Mouse (Mus musculus) liver, adult 2 months (tissue): ENCODE results near the gene Jph2. TPM values are rescaled to one million over a fixed set of nuclear protein-coding genes. Genes with fewer than 3 reads are reported as not detected.

Source experiments
- DNase-seq: peaks from one replicate; pipeline ENCODE4 v3.0.0-alpha.2; 2011; ENCODE audit warnings: low read depth, low spot score; ENCODE audit errors: extremely low read depth
- H3K27ac ChIP-seq: fragments of 200-500 bp; replicated peaks from 2 replicates; pipeline ENCODE4 v1.5.1; 2012; ENCODE audit warnings: low read depth, mild to moderate bottlenecking, control low read depth, inconsistent platforms, low read length; ENCODE audit not compliant: insufficient read depth
- H3K27me3 ChIP-seq: fragments of 200-500 bp; 2 replicates; pipeline ENCODE4 v1.6.1; 2012; ENCODE audit warnings: mild to moderate bottlenecking, moderate library complexity, low read length, inconsistent platforms; ENCODE audit not compliant: control insufficient read depth, insufficient read depth
- H3K36me3 ChIP-seq: fragments of 200-500 bp; 2 replicates; pipeline ENCODE4 v1.6.1; 2012; ENCODE audit warnings: low read length, inconsistent platforms; ENCODE audit not compliant: control insufficient read depth, insufficient read depth
- H3K4me1 ChIP-seq: fragments of 200-500 bp; 2 replicates; pipeline ENCODE4 v1.6.1; 2011; ENCODE audit warnings: low read length; ENCODE audit not compliant: control insufficient read depth, insufficient read depth
- H3K4me3 ChIP-seq: fragments of 200-500 bp; 2 replicates; pipeline ENCODE4 v1.5.1; 2011; ENCODE audit warnings: low read depth, mild to moderate bottlenecking, control low read depth, low read length, moderate library complexity; ENCODE audit not compliant: insufficient read depth
- H3K79me2 ChIP-seq: fragments of 200-500 bp; 2 replicates; pipeline ENCODE4 v1.6.1; 2012; ENCODE audit warnings: inconsistent platforms, mild to moderate bottlenecking, low read length, moderate library complexity; ENCODE audit not compliant: control insufficient read depth, insufficient read depth
- H3K9ac ChIP-seq: fragments of 200-500 bp; 2 replicates; pipeline ENCODE4 v1.6.1; 2012; ENCODE audit warnings: low read depth, mild to moderate bottlenecking, control low read depth, inconsistent platforms, low read length
- CTCF ChIP-seq: fragments of 200-500 bp; IDR thresholded peaks from 2 replicates; pipeline ENCODE4 v1.5.1; 2011; ENCODE audit warnings: low read depth, low read length, control low read depth
- POLR2A ChIP-seq: fragments of 200-500 bp; IDR thresholded peaks from 2 replicates; pipeline ENCODE4 v1.6.1; 2011; ENCODE audit warnings: low read length, control low read depth; ENCODE audit not compliant: insufficient read depth; ENCODE audit errors: extremely low read depth
- WGBS: fragments of 180-500 bp; shearing (Covaris S2); methylation state at CpG from one replicate; pipeline ENCODE4 v1.1.7; 2018; 5-methylcytosine and 5-hydroxymethylcytosine counted together
- polyA plus RNA-seq: library from polyadenylated mRNA; depleted of rRNA; stranded (reverse); fragments of >200 nt; gene quantifications from 2 replicates; pipeline ENCODE4 v1.2.3, GENCODE M21; 2012
- total RNA-seq: library from RNA; depleted of rRNA; stranded (reverse); fragments of >200 nt; gene quantifications from 2 replicates; pipeline ENCODE4 v1.2.3, GENCODE M21; 2014

Gene Jph2
- total and polyA plus RNA-seq, 2 experiments, result 0.09 to 0.10 TPM

- Histone ChIP-seq H3K27ac (no peak overlapping the region), H3K9ac (no peak overlapping the region), H3K79me2 (no peaks in the 10 kb centered on the region), H3K4me3 (no peak overlapping the region), H3K4me1 (no peaks in the 10 kb centered on the region), H3K36me3 (no peaks in the 10 kb centered on the region), H3K27me3 (0 out of 2 replicates have a peak, but pooled peaks cover 4% of the 10 kb centered on the region)
- WGBS, result 64% methylated on average over 6 of the region's 6 CpGs
- TF ChIP-seq CTCF (no peak), POLR2A (no peak)
- DNase-seq, result no peak
Measured at GRCm38 (mm10) chr2:163393976-163394375, 3.8 kb downstream of the Jph2 start.

GRCm38 (mm10) chr2:163393241-163393640, 4.6 kb downstream of the Jph2 start:
- H3K4me3 ChIP-seq, result no peak overlapping the region
- DNase-seq, result no peak
- no peak for TF ChIP-seq CTCF
- TF ChIP-seq POLR2A, result no peak
- whole genome bisulfite sequencing, result 90% methylated on average over 10 of the region's 10 CpGs
- H3K27ac ChIP-seq, result no peak overlapping the region
- H3K4me1 ChIP-seq, result no peaks in the 10 kb centered on the region
- no peaks in the 10 kb centered on the region for H3K36me3 ChIP-seq
- no peaks in the 10 kb centered on the region for H3K79me2 ChIP-seq
- H3K9ac ChIP-seq, result no peak overlapping the region
- H3K27me3 ChIP-seq, result 0 out of 2 replicates have a peak, but pooled peaks cover 4% of the 10 kb centered on the region

GRCm38 (mm10) chr2:163392436-163392835, 5.4 kb downstream of the Jph2 start:
- Histone ChIP-seq H3K36me3 (no peaks in the 10 kb centered on the region), H3K79me2 (no peaks in the 10 kb centered on the region), H3K4me3 (no peak overlapping the region), H3K27me3 (no peaks in the 10 kb centered on the region), H3K9ac (no peak overlapping the region), H3K27ac (no peak overlapping the region), H3K4me1 (no peaks in the 10 kb centered on the region)
- DNase-seq, result no peak
- 85% methylated on average over 6 of the region's 6 CpGs for WGBS
- TF ChIP-seq POLR2A (no peak), CTCF (no peak)

GRCm38 (mm10) chr2:163386423-163387190, 11.2 kb downstream of the Jph2 start:
- no peak for DNase-seq
- H3K36me3 ChIP-seq, result no peaks in the 10 kb centered on the region
- no peak overlapping the region for H3K9ac ChIP-seq
- WGBS, result 79% methylated on average over 15 of the region's 15 CpGs
- TF ChIP-seq POLR2A, result no peak
- TF ChIP-seq CTCF, result no peak
- H3K27me3 ChIP-seq, result no peaks in the 10 kb centered on the region
- no peak overlapping the region for H3K4me3 ChIP-seq
- H3K4me1 ChIP-seq, result no peaks in the 10 kb centered on the region
- H3K79me2 ChIP-seq, result no peaks in the 10 kb centered on the region
- no peak overlapping the region for H3K27ac ChIP-seq

- no peaks in the 10 kb centered on the region for H3K4me1 ChIP-seq
- H3K36me3 ChIP-seq, result no peaks in the 10 kb centered on the region
- no peak overlapping the region for H3K4me3 ChIP-seq
- no peak overlapping the region for H3K27ac ChIP-seq
- no peak for DNase-seq
- WGBS, result 85% methylated on average over 6 of the region's 6 CpGs
- no peaks in the 10 kb centered on the region for H3K79me2 ChIP-seq
- H3K9ac ChIP-seq, result no peak overlapping the region
- TF ChIP-seq CTCF (no peak), POLR2A (no peak)
- no peaks in the 10 kb centered on the region for H3K27me3 ChIP-seq
Measured at GRCm38 (mm10) chr2:163385126-163385525, 12.7 kb downstream of the Jph2 start.

- TF ChIP-seq POLR2A, result no peak
- TF ChIP-seq CTCF, result no peak
- H3K79me2 ChIP-seq, result no peaks in the 10 kb centered on the region
- H3K9ac ChIP-seq, result no peak overlapping the region
- no peaks in the 10 kb centered on the region for H3K27me3 ChIP-seq
- no peaks in the 10 kb centered on the region for H3K36me3 ChIP-seq
- H3K27ac ChIP-seq, result no peak overlapping the region
- no peak for DNase-seq
- H3K4me3 ChIP-seq, result no peak overlapping the region
- H3K4me1 ChIP-seq, result no peaks in the 10 kb centered on the region
- WGBS, result 88% methylated on average over 8 of the region's 8 CpGs
Measured at GRCm38 (mm10) chr2:163381246-163381645, 16.5 kb downstream of the Jph2 start.
